Mouse (Mus musculus): ENCODE results near the gene Pelp1. TPM values are rescaled to one million over a fixed set of nuclear protein-coding genes. Genes with fewer than 3 reads are reported as not detected.

The Pelp1 gene
- polyA plus RNA-seq (2017; shearing (Covaris generic)): 12.9 TPM

DNA sequence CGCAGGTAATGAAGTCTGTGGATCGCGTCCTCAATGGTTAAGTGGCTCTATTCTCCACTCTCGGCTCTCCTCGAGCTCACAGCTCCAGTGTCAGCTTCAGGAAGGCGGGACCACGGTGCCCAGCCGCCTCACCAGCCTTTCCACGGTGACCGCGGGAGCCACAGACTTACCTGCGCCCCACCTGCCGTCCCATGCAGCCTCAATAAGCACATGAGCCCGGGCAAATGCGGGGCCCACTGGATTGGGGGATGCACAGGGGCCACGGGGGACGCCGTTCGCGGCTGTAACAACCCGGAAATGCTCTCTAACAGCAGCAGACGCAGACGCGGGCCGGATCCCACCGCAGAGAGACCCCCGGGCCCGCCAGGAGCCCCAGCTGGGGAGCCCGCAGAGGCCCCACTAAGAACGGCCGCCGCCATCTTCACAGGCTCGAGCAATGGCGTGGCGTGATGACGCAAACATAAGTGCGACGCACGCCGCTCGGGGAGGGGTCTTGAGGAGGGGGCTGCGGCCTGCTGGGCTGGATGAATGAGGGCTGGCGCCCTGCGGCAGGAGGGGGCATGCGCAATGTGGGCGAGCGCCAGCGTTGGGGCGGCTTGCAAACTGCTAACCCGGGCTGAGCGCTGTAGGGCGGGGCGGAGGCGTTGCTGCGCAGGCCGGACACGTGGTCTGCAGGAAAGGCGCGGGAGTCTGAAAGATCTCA lies at the start of gene Pelp1:
Gene Pelp1, minus strand, starts transcription at position 438 of the 703 bp plus-strand sequence.

GRCm38 (mm10) chr11:70458688-70459600 lies 49.1 kb upstream of the Pelp1 start, which contains the start of gene Zmynd15:
TSS of gene Zmynd15 (plus strand) at chr11:70459433.

DNA sequence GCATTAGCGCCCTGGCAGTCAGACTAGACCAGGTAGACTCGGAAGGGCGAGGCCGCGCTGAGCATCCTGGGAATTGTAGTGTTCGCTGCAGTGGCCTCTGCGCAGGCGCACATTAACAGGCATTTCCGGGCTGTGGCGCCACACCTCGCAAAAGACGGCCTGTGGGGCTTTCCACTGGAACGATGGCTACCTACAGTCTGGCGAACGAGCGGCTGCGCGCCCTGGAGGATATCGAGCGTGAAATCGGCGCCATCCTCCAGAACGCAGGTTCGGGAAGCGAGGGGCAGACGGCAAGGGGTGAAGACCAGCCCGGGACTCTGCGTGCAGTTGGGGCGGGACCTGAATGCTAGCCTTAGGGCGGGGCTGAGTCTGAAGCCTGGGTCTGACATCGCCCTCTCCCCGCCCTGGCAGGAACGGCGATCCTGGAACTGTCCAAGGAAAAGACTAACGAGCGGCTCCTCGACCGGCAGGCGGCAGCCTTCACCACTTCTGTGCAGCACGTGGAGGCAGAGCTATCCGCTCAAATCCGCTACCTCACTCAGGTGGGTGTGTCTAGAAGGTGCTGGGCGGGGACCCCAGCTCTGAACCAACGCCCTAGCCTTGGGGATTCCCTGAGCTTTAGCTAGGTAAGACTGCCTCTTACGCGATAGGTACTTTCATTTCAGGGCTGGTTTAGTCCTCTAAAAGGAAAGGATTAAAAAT lies 42.1 kb upstream of the Pelp1 start, which contains the start of gene Med11:
Gene Med11, plus strand, starts transcription at position 123 of the 702 bp plus-strand sequence.

GRCm38 (mm10) chr11:70432048-70432894 lies 22.4 kb upstream of the Pelp1 start, which contains the start of gene Arrb2:
TSS of gene Arrb2 (plus strand) at chr11:70432635.

DNA sequence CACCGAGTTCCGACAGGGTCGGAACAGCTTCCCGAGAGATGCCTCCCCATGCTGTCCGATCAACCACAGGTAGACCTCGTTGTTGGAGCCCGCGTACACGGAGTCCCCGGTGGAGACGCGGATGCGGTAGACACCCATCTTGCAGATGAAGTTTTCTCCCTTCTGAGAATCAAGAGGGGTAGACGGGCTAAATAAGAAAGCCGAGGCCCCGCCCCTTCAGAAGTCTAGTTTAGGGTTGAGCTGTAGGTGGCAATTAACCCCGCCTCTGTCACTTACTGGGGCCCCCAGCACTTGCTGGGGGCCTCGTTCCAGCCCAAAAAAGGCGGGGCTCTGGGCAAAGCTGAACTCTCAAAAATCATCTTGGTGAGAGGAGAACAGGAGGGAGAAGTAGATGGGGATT lies 58.0 kb downstream of the Pelp1 start, which contains the start of gene Alox15:
Gene Alox15, minus strand, starts transcription at position 164 of the 400 bp plus-strand sequence.

Other genes with a start within 250 kb of the Pelp1 start
- gene Slc16a11, start 197.3 kb downstream of the Pelp1 start, polyA plus RNA-seq (2017; shearing (Covaris generic)): 0.19 TPM
- 1.00 TPM for gene Slc16a13, start 189.0 kb downstream of the Pelp1 start, polyA plus RNA-seq (2017; shearing (Covaris generic))
- gene Bcl6b, start 180.2 kb downstream of the Pelp1 start, polyA plus RNA-seq (2017; shearing (Covaris generic)): not detected
- 100 TPM for gene 0610010K14Rik, start 172.1 kb downstream of the Pelp1 start, polyA plus RNA-seq (2017; shearing (Covaris generic))
- gene Gm21988, start 170.2 kb downstream of the Pelp1 start, polyA plus RNA-seq (2017; shearing (Covaris generic)): 3.2 TPM
- 214 TPM for gene Rnasek, start 170.2 kb downstream of the Pelp1 start, polyA plus RNA-seq (2017; shearing (Covaris generic))
- not detected for gene Alox12, start 154.7 kb downstream of the Pelp1 start, polyA plus RNA-seq (2017; shearing (Covaris generic))
- gene Alox12e, start 87.4 kb downstream of the Pelp1 start, polyA plus RNA-seq (2017; shearing (Covaris generic)): not detected
- gene Alox15, start 58.0 kb downstream of the Pelp1 start, polyA plus RNA-seq (2017; shearing (Covaris generic)): not detected
- 229 TPM for gene Arrb2, start 22.6 kb upstream of the Pelp1 start, polyA plus RNA-seq (2017; shearing (Covaris generic))
- gene Med11, start 41.9 kb upstream of the Pelp1 start, polyA plus RNA-seq (2017; shearing (Covaris generic)): 64.7 TPM
- not detected for gene Zmynd15, start 49.4 kb upstream of the Pelp1 start, polyA plus RNA-seq (2017; shearing (Covaris generic))
- gene Cxcl16, start 50.0 kb upstream of the Pelp1 start, polyA plus RNA-seq (2017; shearing (Covaris generic)): 0.67 TPM
- 0.55 TPM for gene Tm4sf5, start 95.2 kb upstream of the Pelp1 start, polyA plus RNA-seq (2017; shearing (Covaris generic))
- gene Vmo1, start 104.6 kb upstream of the Pelp1 start, polyA plus RNA-seq (2017; shearing (Covaris generic)): not detected
- gene Gltpd2, start 109.2 kb upstream of the Pelp1 start, polyA plus RNA-seq (2017; shearing (Covaris generic)): not detected
- gene Psmb6, start 115.3 kb upstream of the Pelp1 start, polyA plus RNA-seq (2017; shearing (Covaris generic)): 298 TPM
- gene Gm40193, start 122.9 kb upstream of the Pelp1 start, polyA plus RNA-seq (2017; shearing (Covaris generic)): not detected
- 2.3 TPM for gene Pld2, start 130.0 kb upstream of the Pelp1 start, polyA plus RNA-seq (2017; shearing (Covaris generic))
- gene Mink1, start 152.8 kb upstream of the Pelp1 start, polyA plus RNA-seq (2017; shearing (Covaris generic)): 22.2 TPM
- not detected for gene 4930544D05Rik, start 205.8 kb upstream of the Pelp1 start, polyA plus RNA-seq (2017; shearing (Covaris generic))
- 8.1 TPM for gene Chrne, start 209.2 kb upstream of the Pelp1 start, polyA plus RNA-seq (2017; shearing (Covaris generic))
- gene Gp1ba, start 229.1 kb upstream of the Pelp1 start, polyA plus RNA-seq (2017; shearing (Covaris generic)): not detected
- 507 TPM for gene Rnf167, start 237.2 kb upstream of the Pelp1 start, polyA plus RNA-seq (2017; shearing (Covaris generic))
- 68.9 TPM for gene Slc25a11, start 237.4 kb upstream of the Pelp1 start, polyA plus RNA-seq (2017; shearing (Covaris generic))
- gene Pfn1, start 244.6 kb upstream of the Pelp1 start, polyA plus RNA-seq (2017; shearing (Covaris generic)): 2,460 TPM
- gene Eno3, start 247.2 kb upstream of the Pelp1 start, polyA plus RNA-seq (2017; shearing (Covaris generic)): 16.3 TPM

All from naive thymus-derived CD4-positive, alpha-beta T cell, adult 5 months (primary cell).